Mouse (Mus musculus) limb, embryonic 15.5 days (tissue): ENCODE measurements around the gene Fgfr2. TPM values are rescaled to one million over a fixed set of nuclear protein-coding genes. Genes with fewer than 3 reads are reported as not detected.

ENCODE experiments used
- ATAC-seq: fragments of 200-750 bp; cut with Nextera tagmentation; 2 replicates; pipeline ENCODE4 v1.8.0; 2017; ENCODE audit warnings: low read depth, moderate TSS enrichment; ENCODE audit not compliant: insufficient number of reproducible peaks, low FRiP score, low TSS enrichment
- H3K27ac ChIP-seq: fragments of 300-500 bp; sonication (generic); 2 replicates; pipeline ENCODE4 v1.5.1; 2015; ENCODE audit warnings: moderate library complexity, mild to moderate bottlenecking, inconsistent platforms
- H3K27me3 ChIP-seq: fragments of 300-500 bp; sonication (generic); 2 replicates; pipeline ENCODE4 v1.6.1; 2015; ENCODE audit warnings: inconsistent platforms
- H3K36me3 ChIP-seq: fragments of 300-500 bp; sonication (generic); 2 replicates; pipeline ENCODE4 v1.6.1; 2015; ENCODE audit warnings: inconsistent platforms
- H3K4me1 ChIP-seq: fragments of 300-500 bp; sonication (generic); 2 replicates; pipeline ENCODE4 v1.6.1; 2015; ENCODE audit warnings: inconsistent platforms
- H3K4me2 ChIP-seq: fragments of 300-500 bp; sonication (generic); 2 replicates; pipeline ENCODE4 v1.6.1; 2015; ENCODE audit warnings: mild to moderate bottlenecking, inconsistent platforms
- H3K4me3 ChIP-seq: fragments of 300-500 bp; sonication (generic); 2 replicates; pipeline ENCODE4 v1.5.1; 2015; ENCODE audit warnings: mild to moderate bottlenecking, inconsistent platforms
- H3K9ac ChIP-seq: fragments of 300-500 bp; sonication (generic); 2 replicates; pipeline ENCODE4 v1.6.1; 2015; ENCODE audit warnings: inconsistent platforms
- H3K9me3 ChIP-seq: fragments of 300-500 bp; sonication (generic); 2 replicates; pipeline ENCODE4 v1.6.1; 2016; ENCODE audit warnings: inconsistent platforms
- WGBS: fragments of 180-500 bp; shearing (Covaris S2); methylation state at CpG from one replicate; pipeline ENCODE4 v1.1.7; 2015; 5-methylcytosine and 5-hydroxymethylcytosine counted together
- polyA plus RNA-seq: library from polyadenylated mRNA; unstranded; fragments of >200 nt; fragmentation: Nextera tagmentation; extraction: Ambion mirVana; gene quantifications from 2 replicates; pipeline ENCODE4 v1.2.1, GENCODE M21; 2015

Fgfr2 gene
- polyA plus RNA-seq, 1 experiment from 2014 or later: 101 TPM

DNA sequence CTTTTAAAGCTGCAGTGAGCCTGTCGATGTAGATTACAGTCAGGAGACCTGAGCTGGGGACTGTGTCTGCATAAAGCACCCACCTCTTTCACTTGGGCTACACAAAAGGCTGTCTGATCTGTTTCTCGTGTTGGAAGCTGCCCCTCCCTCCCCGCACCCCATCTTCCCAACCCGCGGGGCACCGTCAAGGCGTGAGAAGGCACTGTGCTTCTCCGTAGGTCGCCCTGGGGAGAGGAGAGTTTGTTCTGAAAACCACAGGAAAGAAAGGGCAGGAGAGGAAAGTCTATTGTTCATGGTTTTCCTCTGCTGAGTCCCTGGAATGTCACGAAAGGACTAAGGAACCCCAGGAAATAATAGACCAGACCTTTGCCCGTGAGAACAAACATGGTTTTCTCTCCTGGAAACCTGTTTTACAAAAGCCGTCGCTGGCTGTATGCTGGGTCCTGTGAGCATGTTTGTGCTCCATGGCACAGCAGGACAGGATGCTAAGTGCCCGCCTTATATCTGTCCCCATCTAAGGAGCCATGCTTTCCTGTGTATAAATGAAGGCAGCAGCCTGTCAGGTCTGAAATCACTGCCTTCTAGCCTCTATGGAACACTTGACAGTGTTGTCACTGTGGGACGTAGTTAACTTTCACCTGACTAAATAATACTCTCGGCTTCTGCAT, 2403.1 kb downstream of the Fgfr2 start:
- H3K9me3 ChIP-seq: no peaks in the 10 kb centered on the region
- no peak overlapping the region for H3K9ac ChIP-seq
- 47% methylated on average over 16 of the region's 16 CpGs for WGBS
- no peak for ATAC-seq
- no peaks in the 10 kb centered on the region for H3K27me3 ChIP-seq
- H3K4me3 ChIP-seq: no peak overlapping the region
- peaks cover 5% of the 10 kb centered on the region; the same call in 1 of the 2 replicates for H3K4me1 ChIP-seq
- H3K36me3 ChIP-seq: peaks cover 36% of the 10 kb centered on the region
- H3K27ac ChIP-seq: peak overlapping the region; percentile 33
- H3K4me2 ChIP-seq: no peak overlapping the region

- WGBS: 96% methylated on average over 6 of the region's 6 CpGs
- no peaks in the 10 kb centered on the region for H3K9me3 ChIP-seq
- H3K36me3 ChIP-seq: peaks cover 32% of the 10 kb centered on the region
- no peaks in the 10 kb centered on the region for H3K27me3 ChIP-seq
- peaks cover 5% of the 10 kb centered on the region; the same call in 1 of the 2 replicates for H3K4me1 ChIP-seq
- ATAC-seq: no peak
- no peak overlapping the region for H3K27ac ChIP-seq
- H3K4me2 ChIP-seq: no peak overlapping the region
- H3K9ac ChIP-seq: no peak overlapping the region
- H3K4me3 ChIP-seq: no peak overlapping the region
Observed at GRCm38 (mm10) chr7:130716989-130717388, 2406.2 kb downstream of the Fgfr2 start.

DNA sequence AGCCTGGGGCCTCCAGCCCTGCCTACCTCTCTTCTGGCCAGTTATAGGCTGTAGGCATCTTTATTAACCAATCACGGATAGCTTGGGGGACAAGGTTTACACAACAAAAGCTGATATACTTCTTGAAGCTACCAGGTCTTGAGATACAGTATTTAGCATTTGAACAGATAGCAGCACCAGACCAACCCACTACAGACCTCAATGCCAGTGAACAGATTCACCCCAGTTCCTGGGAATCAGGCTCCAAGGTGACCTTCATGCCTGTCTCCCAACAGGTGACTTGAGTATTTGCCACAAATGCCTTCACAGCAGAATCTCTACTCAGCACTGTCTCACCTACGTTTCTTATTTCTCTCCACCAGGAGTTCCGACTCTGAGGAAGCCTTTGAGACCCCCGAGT, 2406.8 kb downstream of the Fgfr2 start:
- H3K4me1 ChIP-seq: peaks cover 5% of the 10 kb centered on the region; the same call in 1 of the 2 replicates
- H3K4me3 ChIP-seq: no peak overlapping the region
- H3K36me3 ChIP-seq: peaks cover 32% of the 10 kb centered on the region
- no peak overlapping the region for H3K4me2 ChIP-seq
- no peak overlapping the region for H3K9ac ChIP-seq
- H3K27me3 ChIP-seq: no peaks in the 10 kb centered on the region
- no peak for ATAC-seq
- no peak overlapping the region for H3K27ac ChIP-seq
- no peaks in the 10 kb centered on the region for H3K9me3 ChIP-seq
- WGBS: 96% methylated on average over 4 of the region's 4 CpGs

GRCm38 (mm10) chr7:130715467-130715866, 2407.7 kb downstream of the Fgfr2 start:
- Histone ChIP-seq H3K4me1 (no peaks in the 10 kb centered on the region; the same call in 1 of the 2 replicates), H3K27ac (no peak overlapping the region), H3K27me3 (no peaks in the 10 kb centered on the region), H3K36me3 (peaks cover 32% of the 10 kb centered on the region), H3K9me3 (no peaks in the 10 kb centered on the region), H3K4me3 (no peak overlapping the region), H3K9ac (no peak overlapping the region), H3K4me2 (no peak overlapping the region)
- ATAC-seq: no peak
- 91% methylated on average over 3 of the region's 3 CpGs for WGBS

- H3K4me2 ChIP-seq: no peak overlapping the region
- H3K4me1 ChIP-seq: peaks cover 20% of the 10 kb centered on the region
- H3K36me3 ChIP-seq: peaks cover 25% of the 10 kb centered on the region
- no peak overlapping the region for H3K27ac ChIP-seq
- WGBS: 71% methylated on average over 6 of the region's 6 CpGs
- no peak overlapping the region for H3K9ac ChIP-seq
- H3K27me3 ChIP-seq: no peaks in the 10 kb centered on the region
- no peak overlapping the region for H3K4me3 ChIP-seq
- ATAC-seq: no peak
- no peaks in the 10 kb centered on the region for H3K9me3 ChIP-seq
Observed at GRCm38 (mm10) chr7:130713319-130713718, 2409.8 kb downstream of the Fgfr2 start.

DNA sequence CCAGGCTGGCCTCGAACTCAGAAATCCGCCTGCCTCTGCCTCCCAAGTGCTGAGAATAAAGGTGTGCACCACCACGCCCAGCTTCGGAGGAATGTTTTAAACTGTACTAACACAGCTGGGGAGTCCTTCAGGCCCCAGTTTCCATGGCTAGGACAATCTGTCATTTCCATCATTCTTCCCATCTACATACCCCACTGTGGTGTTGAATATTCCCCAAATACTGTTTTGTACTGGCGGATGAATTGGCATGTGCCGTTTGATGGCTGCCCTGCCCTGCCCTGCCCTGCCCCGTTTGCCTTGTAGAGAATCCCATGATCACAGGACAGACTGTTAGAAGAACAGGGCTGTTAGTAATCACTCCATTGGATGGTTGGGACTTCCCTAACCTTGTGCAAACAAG, 2411.3 kb downstream of the Fgfr2 start:
- Histone ChIP-seq H3K27me3 (no peaks in the 10 kb centered on the region), H3K9me3 (no peaks in the 10 kb centered on the region), H3K9ac (no peak overlapping the region), H3K4me2 (no peak overlapping the region), H3K4me1 (peaks cover 24% of the 10 kb centered on the region), H3K36me3 (peaks cover 10% of the 10 kb centered on the region), H3K27ac (no peak overlapping the region), H3K4me3 (no peak overlapping the region)
- 88% methylated on average over 7 of the region's 7 CpGs for WGBS
- ATAC-seq: no peak

- Histone ChIP-seq H3K4me3 (no peak overlapping the region), H3K9me3 (no peaks in the 10 kb centered on the region), H3K4me2 (no peak overlapping the region), H3K27me3 (no peaks in the 10 kb centered on the region), H3K27ac (peak overlapping the region; percentile 18; the same call in 1 of the 2 replicates), H3K9ac (no peak overlapping the region), H3K4me1 (peaks cover 26% of the 10 kb centered on the region), H3K36me3 (no peaks in the 10 kb centered on the region)
- WGBS: 53% methylated on average over 9 of the region's 9 CpGs
- ATAC-seq: no peak
Observed at GRCm38 (mm10) chr7:130709372-130710274, 2413.5 kb downstream of the Fgfr2 start.

- Histone ChIP-seq H3K9ac (no peak overlapping the region), H3K4me3 (no peak overlapping the region), H3K9me3 (no peaks in the 10 kb centered on the region), H3K36me3 (no peaks in the 10 kb centered on the region), H3K4me1 (peaks cover 30% of the 10 kb centered on the region), H3K27ac (peak overlapping the region; percentile 18; the same call in 1 of the 2 replicates), H3K4me2 (no peak overlapping the region), H3K27me3 (no peaks in the 10 kb centered on the region)
- WGBS: 35% methylated on average over 9 of the region's 9 CpGs
- no peak for ATAC-seq
Observed at GRCm38 (mm10) chr7:130708940-130709339, 2414.2 kb downstream of the Fgfr2 start.

DNA sequence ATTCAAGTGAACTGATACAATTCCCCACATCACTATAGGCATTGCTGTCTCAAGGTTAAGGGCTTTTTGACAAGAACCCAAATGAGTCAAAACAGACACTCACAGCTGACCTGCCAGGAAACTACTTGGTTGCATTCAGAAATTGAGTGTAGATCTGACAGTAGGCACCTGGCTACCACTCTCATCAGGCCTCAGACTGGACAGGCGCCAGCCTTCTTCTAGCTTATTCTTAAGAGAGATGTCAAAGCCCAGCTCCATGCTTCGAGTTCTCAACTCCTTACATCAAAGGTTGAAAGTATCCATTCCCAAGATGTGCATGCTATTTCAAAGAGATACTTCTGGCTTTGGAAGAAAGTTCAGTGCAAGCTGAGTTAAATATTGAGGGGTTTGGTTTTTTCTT, 2417.9 kb downstream of the Fgfr2 start:
- H3K4me1 ChIP-seq: peaks cover 29% of the 10 kb centered on the region
- H3K4me2 ChIP-seq: no peak overlapping the region
- H3K9ac ChIP-seq: no peak overlapping the region
- H3K27ac ChIP-seq: no peak overlapping the region
- 77% methylated on average over 2 of the region's 2 CpGs for WGBS
- no peak overlapping the region for H3K4me3 ChIP-seq
- ATAC-seq: no peak
- H3K27me3 ChIP-seq: no peaks in the 10 kb centered on the region
- no peaks in the 10 kb centered on the region for H3K9me3 ChIP-seq
- H3K36me3 ChIP-seq: no peaks in the 10 kb centered on the region

DNA sequence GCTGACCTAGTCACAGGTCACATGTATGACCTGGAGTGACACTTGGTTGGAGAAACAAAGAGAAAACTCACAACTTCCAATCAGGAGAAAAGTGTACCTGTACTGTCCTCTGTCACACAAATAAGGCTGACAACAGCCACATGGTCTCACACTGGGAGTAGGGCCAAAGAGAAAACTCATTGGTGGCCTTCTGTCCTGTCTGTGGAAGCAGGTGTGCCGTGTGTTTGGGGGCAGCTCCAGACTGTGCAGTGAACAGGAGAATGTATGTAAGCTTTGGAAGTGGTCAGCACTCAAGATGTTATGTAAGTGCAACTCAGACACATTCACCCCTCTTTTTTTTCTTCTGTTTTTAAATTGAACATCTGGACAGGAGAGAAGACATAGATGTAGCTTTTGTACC, 2421.8 kb downstream of the Fgfr2 start:
- no peak overlapping the region for H3K9ac ChIP-seq
- no peak for ATAC-seq
- peaks cover 14% of the 10 kb centered on the region for H3K4me1 ChIP-seq
- no peak overlapping the region for H3K4me2 ChIP-seq
- H3K27me3 ChIP-seq: no peaks in the 10 kb centered on the region
- no peaks in the 10 kb centered on the region for H3K9me3 ChIP-seq
- H3K27ac ChIP-seq: no peak overlapping the region
- H3K4me3 ChIP-seq: no peak overlapping the region
- H3K36me3 ChIP-seq: peaks cover 4% of the 10 kb centered on the region; the same call in 1 of the 2 replicates
- WGBS: 60% methylated on average over 1 of the region's 1 CpGs

- Histone ChIP-seq H3K27ac (no peak overlapping the region), H3K27me3 (no peaks in the 10 kb centered on the region), H3K4me3 (no peak overlapping the region), H3K4me2 (no peak overlapping the region), H3K9me3 (no peaks in the 10 kb centered on the region), H3K36me3 (peaks cover 4% of the 10 kb centered on the region; the same call in 1 of the 2 replicates), H3K9ac (no peak overlapping the region), H3K4me1 (peaks cover 31% of the 10 kb centered on the region)
- no peak for ATAC-seq
Observed at GRCm38 (mm10) chr7:130698480-130698879, 2424.7 kb downstream of the Fgfr2 start.
